Mouse (Mus musculus): ENCODE results near the gene Des. TPM values are rescaled to one million over a fixed set of nuclear protein-coding genes. Genes with fewer than 3 reads are reported as not detected.

The Des gene
- total RNA-seq, 4 experiments from 2014 or later, result 0.89 to 2.9 (median 1.8) TPM

GRCm38 (mm10) chr1:75412196-75412595 is 52.1 kb downstream of the Des start:
- DNase-seq (ENCODE audit: low spot score in 2 of 2), result no peak

- DNase-seq (ENCODE audit: low spot score in 2 of 2), result no peak
These were observed 53.6 kb downstream of the Des start for GRCm38 (mm10) chr1:75413749-75414148.

Other genes with a start within 250 kb of the Des start
- 1 to 10 TPM; 2.0 to 4.8 (median 3.3) TPM for gene Nhej1, start 235.1 kb upstream of the Des start, total RNA-seq (2022)
- gene Slc23a3, start 226.4 kb upstream of the Des start, total RNA-seq (2022), result 1 to 10 TPM in 2 of 4 experiments, under 1 TPM in 2; 0.59 to 1.7 (median 1.2) TPM
- gene Cnppd1, start 217.6 kb upstream of the Des start, total RNA-seq (2022), result 10 to 100 TPM; 31.6 to 36.5 (median 33.8) TPM
- gene Retreg2, start 217.6 kb upstream of the Des start, total RNA-seq (2022), result 100 to 1,000 TPM; 202 to 212 (median 206) TPM
- gene Zfand2b, start 191.7 kb upstream of the Des start, total RNA-seq (2022), result 10 to 100 TPM; 27.2 to 29.4 (median 28.0) TPM
- 10 to 100 TPM; 26.2 to 29.9 (median 28.8) TPM for gene Abcb6, start 179.9 kb upstream of the Des start, total RNA-seq (2022)
- 10 to 100 TPM; 20.3 to 26.4 (median 26.0) TPM for gene Ankzf1, start 168.2 kb upstream of the Des start, total RNA-seq (2022)
- 100 to 1,000 TPM; 114 to 124 (median 118) TPM for gene Atg9a, start 168.1 kb upstream of the Des start, total RNA-seq (2022)
- 10 to 100 TPM; 14.0 to 18.3 (median 14.9) TPM for gene Glb1l, start 149.5 kb upstream of the Des start, total RNA-seq (2022)
- 10 to 100 TPM; 73.9 to 82.8 (median 80.2) TPM for gene Stk16, start 149.5 kb upstream of the Des start, total RNA-seq (2022)
- gene Tuba4a, start 140.5 kb upstream of the Des start, total RNA-seq (2022), result 100 to 1,000 TPM; 598 to 614 (median 602) TPM
- not detected for gene A630095N17Rik, start 128.2 kb upstream of the Des start, total RNA-seq (2022)
- 100 to 1,000 TPM in 3 of 4 experiments, 10 to 100 TPM in 1; 98.9 to 111 (median 108) TPM for gene Dnajb2, start 123.9 kb upstream of the Des start, total RNA-seq (2022)
- gene Ptprn, start 95.8 kb upstream of the Des start, total RNA-seq (2022), result 100 to 1,000 TPM; 411 to 436 (median 423) TPM
- gene Resp18, start 81.9 kb upstream of the Des start, total RNA-seq (2022), result 100 to 1,000 TPM; 166 to 203 (median 173) TPM
- gene Dnpep, start 42.3 kb upstream of the Des start, total RNA-seq (2022), result 10 to 100 TPM; 56.5 to 63.2 (median 59.7) TPM
- gene Speg, start 15.0 kb downstream of the Des start, total RNA-seq (2022), result 100 to 1,000 TPM; 177 to 190 (median 187) TPM
- 10 to 100 TPM; 48.0 to 64.9 (median 62.3) TPM for gene Gmppa, start 75.6 kb downstream of the Des start, total RNA-seq (2022)
- gene Asic4, start 90.1 kb downstream of the Des start, total RNA-seq (2022), result 10 to 100 TPM; 21.5 to 26.7 (median 25.1) TPM
- gene Chpf, start 119.0 kb downstream of the Des start, total RNA-seq (2022), result 10 to 100 TPM; 76.6 to 84.3 (median 80.0) TPM
- 10 to 100 TPM; 62.4 to 70.5 (median 64.8) TPM for gene Tmem198, start 119.2 kb downstream of the Des start, total RNA-seq (2022)
- 10 to 100 TPM; 25.9 to 30.7 (median 28.7) TPM for gene Obsl1, start 146.1 kb downstream of the Des start, total RNA-seq (2022)
- 10 to 100 TPM; 18.8 to 24.0 (median 21.0) TPM for gene Inha, start 146.7 kb downstream of the Des start, total RNA-seq (2022)
- 10 to 100 TPM; 28.0 to 34.1 (median 32.2) TPM for gene Stk11ip, start 161.2 kb downstream of the Des start, total RNA-seq (2022)
- gene Slc4a3, start 185.9 kb downstream of the Des start, total RNA-seq (2022), result 100 to 1,000 TPM; 166 to 199 (median 181) TPM